Mouse (Mus musculus): ENCODE measurements around the gene H2-DMb1. TPM values are rescaled to one million over a fixed set of nuclear protein-coding genes. Genes with fewer than 3 reads are reported as not detected.

The H2-DMb1 gene
- polyA plus RNA-seq, 1 experiment from 2014 or later = 0.76 TPM

DNA sequence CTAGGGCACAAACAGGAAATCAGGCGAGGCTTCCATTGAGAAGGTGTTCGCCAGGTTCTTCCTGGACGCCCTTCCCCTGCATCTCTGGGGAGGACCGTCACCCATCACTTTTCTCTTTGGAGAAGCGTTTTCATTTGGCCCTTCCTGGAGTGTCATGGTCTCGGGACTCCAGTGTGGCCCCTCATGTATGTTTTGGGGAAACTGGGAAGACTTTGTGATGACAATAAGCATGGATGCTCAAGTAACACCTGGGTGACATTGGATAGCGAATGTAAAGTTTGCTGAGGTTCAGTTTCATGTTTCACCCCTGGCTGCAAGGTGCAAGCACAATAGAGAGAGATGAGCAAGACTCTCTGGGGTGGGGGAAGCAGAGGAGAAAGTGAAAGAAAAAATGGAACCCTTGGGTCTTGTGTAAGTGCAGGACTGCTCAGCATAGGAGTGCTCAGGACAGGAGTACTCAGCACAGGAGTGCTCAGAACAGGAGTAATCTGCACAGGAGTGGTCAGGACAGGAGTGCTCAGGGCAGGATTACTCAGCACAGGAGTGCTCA, 48.7 kb downstream of the H2-DMb1 start:
- DNase-seq (ENCODE audit: low spot score) = no peak
- Histone ChIP-seq H3K4me3 (replicated peaks; ENCODE audit: low read length) (no peak overlapping the region), H3K27ac (no peak overlapping the region), H3K9ac (no peak overlapping the region), H3K9me3 (ENCODE audit: control insufficient read depth, low read length) (no peaks in the 10 kb centered on the region), H3K27me3 (ENCODE audit: control insufficient read depth, insufficient read depth, low read length) (peaks cover 65% of the 10 kb centered on the region), H3K36me3 (replicated peaks; ENCODE audit: control insufficient read depth, insufficient read depth) (no peaks in the 10 kb centered on the region), H3K4me1 (replicated peaks; ENCODE audit: control insufficient read depth, insufficient read depth, low read length) (peaks cover 7% of the 10 kb centered on the region; the same call in 1 of the 2 replicates), H3K4me2 (replicated peaks) (no peak overlapping the region)
- ATAC-seq (ENCODE audit: low FRiP score) = no peak
- 74% methylated on average over 7 of the region's 7 CpGs for WGBS

GRCm38 (mm10) chr17:34202760-34203442, 50.0 kb downstream of the H2-DMb1 start:
- H3K4me3 ChIP-seq (replicated peaks; ENCODE audit: low read length) = no peak overlapping the region
- no peak for DNase-seq (ENCODE audit: low spot score)

GRCm38 (mm10) chr17:34203444-34203843, 50.6 kb downstream of the H2-DMb1 start, which contains the start of gene Tap2:
TSS of gene Tap2 (plus strand) at chr17:34203527.
- Histone ChIP-seq H3K27me3 (ENCODE audit: control insufficient read depth, insufficient read depth, low read length) (peaks cover 46% of the 10 kb centered on the region), H3K36me3 (replicated peaks; ENCODE audit: control insufficient read depth, insufficient read depth) (no peaks in the 10 kb centered on the region), H3K4me3 (replicated peaks; ENCODE audit: low read length) (peak within 1 kb of the TSS; percentile 56), H3K9ac (peak within 1 kb of the TSS; percentile 59), H3K9me3 (ENCODE audit: control insufficient read depth, low read length) (no peaks in the 10 kb centered on the region), H3K4me2 (replicated peaks) (peak within 1 kb of the TSS; percentile 81), H3K27ac (no peak within 1 kb of the TSS), H3K4me1 (replicated peaks; ENCODE audit: control insufficient read depth, insufficient read depth, low read length) (0 out of 2 replicates have a peak, but pooled peaks cover 3% of the 10 kb centered on the region)
- WGBS = 56% methylated on average over 5 of the region's 5 CpGs
- DNase-seq (ENCODE audit: low spot score) = no peak
- ATAC-seq (ENCODE audit: low FRiP score) = no peak

More at GRCm38 (mm10) chr17:34202760-34203442, 50.0 kb downstream of the H2-DMb1 start:
- H3K36me3 ChIP-seq (replicated peaks; ENCODE audit: control insufficient read depth, insufficient read depth) = no peaks in the 10 kb centered on the region
- 0 out of 2 replicates have a peak, but pooled peaks have one; percentile 25 for ATAC-seq (ENCODE audit: low FRiP score)
- H3K4me1 ChIP-seq (replicated peaks; ENCODE audit: control insufficient read depth, insufficient read depth, low read length) = peaks cover 6% of the 10 kb centered on the region; the same call in 1 of the 2 replicates
- H3K27ac ChIP-seq = no peak overlapping the region
- peaks cover 52% of the 10 kb centered on the region for H3K27me3 ChIP-seq (ENCODE audit: control insufficient read depth, insufficient read depth, low read length)
- H3K4me2 ChIP-seq (replicated peaks) = no peak overlapping the region
- WGBS = 80% methylated on average over 4 of the region's 4 CpGs
- no peak overlapping the region for H3K9ac ChIP-seq
- no peaks in the 10 kb centered on the region for H3K9me3 ChIP-seq (ENCODE audit: control insufficient read depth, low read length)

GRCm38 (mm10) chr17:34204303-34205010, 51.6 kb downstream of the H2-DMb1 start:
- H3K36me3 ChIP-seq (replicated peaks; ENCODE audit: control insufficient read depth, insufficient read depth) = no peaks in the 10 kb centered on the region
- H3K9ac ChIP-seq = peak overlapping the region; percentile 59
- peak overlapping the region; percentile 81 for H3K4me2 ChIP-seq (replicated peaks)
- H3K4me1 ChIP-seq (replicated peaks; ENCODE audit: control insufficient read depth, insufficient read depth, low read length) = 0 out of 2 replicates have a peak, but pooled peaks cover 3% of the 10 kb centered on the region
- DNase-seq (ENCODE audit: low spot score) (peak; percentile 77), ATAC-seq (ENCODE audit: low FRiP score) (peak; percentile 51; the same call in 1 of the 2 replicates)
- H3K4me3 ChIP-seq (replicated peaks; ENCODE audit: low read length) = peak overlapping the region; percentile 56
- WGBS = under 1% methylated on average over 44 of the region's 44 CpGs
- H3K9me3 ChIP-seq (ENCODE audit: control insufficient read depth, low read length) = no peaks in the 10 kb centered on the region
- no peak overlapping the region for H3K27ac ChIP-seq
- peaks cover 36% of the 10 kb centered on the region for H3K27me3 ChIP-seq (ENCODE audit: control insufficient read depth, insufficient read depth, low read length)

DNA sequence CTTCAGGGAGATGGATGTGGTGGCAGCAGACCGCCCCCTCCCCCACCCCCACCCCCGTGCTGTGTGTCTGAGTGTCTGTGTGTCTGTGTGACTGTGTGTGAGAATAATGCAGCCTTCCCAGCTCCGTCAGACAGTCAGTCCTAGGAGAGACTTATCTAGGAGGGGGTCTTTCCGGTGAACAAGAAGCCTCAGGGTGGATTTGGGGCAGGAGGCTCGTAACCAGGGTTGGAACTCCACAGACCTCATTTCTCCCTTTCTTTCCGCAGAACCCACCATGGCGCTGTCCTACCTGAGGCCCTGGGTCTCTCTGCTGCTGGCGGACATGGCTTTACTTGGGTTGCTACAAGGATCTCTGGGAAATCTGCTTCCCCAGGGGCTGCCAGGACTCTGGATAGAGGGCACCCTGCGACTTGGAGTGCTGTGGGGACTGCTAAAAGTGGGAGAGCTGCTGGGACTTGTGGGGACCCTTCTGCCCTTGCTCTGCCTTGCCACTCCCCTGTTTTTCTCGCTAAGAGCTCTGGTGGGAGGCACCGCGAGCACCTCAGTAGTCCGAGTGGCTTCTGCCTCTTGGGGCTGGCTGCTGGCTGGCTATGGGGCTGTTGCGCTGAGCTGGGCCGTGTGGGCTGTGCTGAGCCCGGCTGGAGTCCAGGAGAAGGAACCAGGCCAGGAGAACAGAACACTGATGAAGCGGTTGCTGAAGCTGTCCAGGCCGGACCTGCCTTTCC, 52.3 kb downstream of the H2-DMb1 start:
- Histone ChIP-seq H3K9ac (peak overlapping the region; percentile 59), H3K27ac (no peak overlapping the region), H3K36me3 (replicated peaks; ENCODE audit: control insufficient read depth, insufficient read depth) (no peaks in the 10 kb centered on the region), H3K9me3 (ENCODE audit: control insufficient read depth, low read length) (no peaks in the 10 kb centered on the region), H3K4me3 (replicated peaks; ENCODE audit: low read length) (peak overlapping the region; percentile 56), H3K4me1 (replicated peaks; ENCODE audit: control insufficient read depth, insufficient read depth, low read length) (0 out of 2 replicates have a peak, but pooled peaks cover 3% of the 10 kb centered on the region), H3K27me3 (ENCODE audit: control insufficient read depth, insufficient read depth, low read length) (peaks cover 36% of the 10 kb centered on the region), H3K4me2 (replicated peaks) (peak overlapping the region; percentile 81)
- ATAC-seq (ENCODE audit: low FRiP score) (no peak), DNase-seq (ENCODE audit: low spot score) (no peak)
- 14% methylated on average over 18 of the region's 18 CpGs for WGBS

DNA sequence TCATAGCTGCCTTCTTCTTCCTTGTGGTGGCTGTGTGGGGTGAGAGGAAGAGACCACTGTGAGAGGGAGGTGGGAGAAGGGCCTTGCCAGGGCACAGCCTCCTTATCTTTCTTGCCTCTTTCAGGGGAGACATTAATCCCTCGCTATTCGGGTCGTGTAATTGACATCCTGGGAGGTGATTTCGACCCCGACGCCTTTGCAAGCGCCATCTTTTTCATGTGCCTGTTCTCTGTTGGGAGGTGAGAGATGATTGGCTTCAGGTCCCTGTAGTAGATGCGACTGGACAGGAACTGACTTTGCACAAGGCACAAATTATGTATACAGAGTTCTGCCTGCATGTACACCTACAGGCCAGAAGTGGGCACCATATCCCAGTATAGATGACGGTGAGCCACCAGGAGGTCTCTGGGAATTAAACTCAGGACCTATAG, 52.9 kb downstream of the H2-DMb1 start:
- H3K27ac ChIP-seq = no peak overlapping the region
- ATAC-seq (ENCODE audit: low FRiP score) (no peak), DNase-seq (ENCODE audit: low spot score) (no peak)
- WGBS = 26% methylated on average over 9 of the region's 9 CpGs
- 0 out of 2 replicates have a peak, but pooled peaks cover 3% of the 10 kb centered on the region for H3K4me1 ChIP-seq (replicated peaks; ENCODE audit: control insufficient read depth, insufficient read depth, low read length)
- H3K9me3 ChIP-seq (ENCODE audit: control insufficient read depth, low read length) = no peaks in the 10 kb centered on the region
- peaks cover 37% of the 10 kb centered on the region for H3K27me3 ChIP-seq (ENCODE audit: control insufficient read depth, insufficient read depth, low read length)
- H3K4me3 ChIP-seq (replicated peaks; ENCODE audit: low read length) = no peak overlapping the region
- no peak overlapping the region for H3K9ac ChIP-seq
- H3K4me2 ChIP-seq (replicated peaks) = peak overlapping the region; percentile 81
- no peaks in the 10 kb centered on the region for H3K36me3 ChIP-seq (replicated peaks; ENCODE audit: control insufficient read depth, insufficient read depth)

- no peak overlapping the region for H3K4me3 ChIP-seq (replicated peaks; ENCODE audit: low read length)
- no peaks in the 10 kb centered on the region for H3K36me3 ChIP-seq (replicated peaks; ENCODE audit: control insufficient read depth, insufficient read depth)
- ATAC-seq (ENCODE audit: low FRiP score) (no peak), DNase-seq (ENCODE audit: low spot score) (no peak)
- H3K9ac ChIP-seq = no peak overlapping the region
- H3K27ac ChIP-seq = no peak overlapping the region
- H3K4me1 ChIP-seq (replicated peaks; ENCODE audit: control insufficient read depth, insufficient read depth, low read length) = 0 out of 2 replicates have a peak, but pooled peaks cover 3% of the 10 kb centered on the region
- no peak overlapping the region for H3K4me2 ChIP-seq (replicated peaks)
- no peaks in the 10 kb centered on the region for H3K9me3 ChIP-seq (ENCODE audit: control insufficient read depth, low read length)
- WGBS = 92% methylated on average over 5 of the region's 5 CpGs
- peaks cover 45% of the 10 kb centered on the region for H3K27me3 ChIP-seq (ENCODE audit: control insufficient read depth, insufficient read depth, low read length)
Observed at GRCm38 (mm10) chr17:34206731-34207130, 53.9 kb downstream of the H2-DMb1 start.

GRCm38 (mm10) chr17:34207456-34207855, 54.6 kb downstream of the H2-DMb1 start:
- no peak overlapping the region for H3K9ac ChIP-seq
- H3K4me1 ChIP-seq (replicated peaks; ENCODE audit: control insufficient read depth, insufficient read depth, low read length) = 0 out of 2 replicates have a peak, but pooled peaks cover 3% of the 10 kb centered on the region
- 67% methylated on average over 3 of the region's 3 CpGs for WGBS
- no peak overlapping the region for H3K4me3 ChIP-seq (replicated peaks; ENCODE audit: low read length)
- no peak overlapping the region for H3K27ac ChIP-seq
- peaks cover 52% of the 10 kb centered on the region for H3K27me3 ChIP-seq (ENCODE audit: control insufficient read depth, insufficient read depth, low read length)
- H3K4me2 ChIP-seq (replicated peaks) = no peak overlapping the region
- H3K9me3 ChIP-seq (ENCODE audit: control insufficient read depth, low read length) = no peaks in the 10 kb centered on the region
- no peak for DNase-seq (ENCODE audit: low spot score)
- H3K36me3 ChIP-seq (replicated peaks; ENCODE audit: control insufficient read depth, insufficient read depth) = no peaks in the 10 kb centered on the region
- ATAC-seq (ENCODE audit: low FRiP score) = no peak

Measured in hindbrain, embryonic 14.5 days (tissue).